In genomic region chr11:52222891-52223290, GRCm38 (mm10) we compare ENCODE assay signal across 12 mouse cellular contexts. TPM values are rescaled to one million over a fixed set of nuclear protein-coding genes. Genes with fewer than 3 reads are reported as not detected.
A peak's percentile ranks its signal among the peaks of the same experiment; 100 is the strongest.
DNase-seq lines count a peak whose midpoint lies in the region; ATAC-seq and TF ChIP-seq lines count a peak whose summit lies in the region.
"Had no signal": no experiment of that assay in that cellular context is flagged by ENCODE, and none has a peak within 500 bp of the region (broad histone marks: within the 10 kb centered on the region; RNA-seq: fewer than 3 reads in every experiment).

No protein-coding gene starts in this region.

- no peaks in the 10 kb centered on the region for H3K27me3 ChIP-seq in spleen, adult 2 months (ENCODE audit: control insufficient read depth, insufficient read depth, low read length)
- H3K27me3 ChIP-seq in liver, embryonic 14.5 days (ENCODE audit: control insufficient read depth, insufficient read depth, low read length) = no peaks in the 10 kb centered on the region; the same call in 1 of the 2 replicates

- no peaks in the 10 kb centered on the region; the same call in 1 of the 2 replicates for H3K4me1 ChIP-seq in spleen, adult 2 months (ENCODE audit: control insufficient read depth, insufficient read depth, insufficient read length)
- H3K4me1 ChIP-seq in liver, embryonic 14.5 days (replicated peaks; ENCODE audit: control insufficient read depth in 2 of 2, insufficient read depth in 2 of 2, low read length in 1 of 2) = no peaks in the 10 kb centered on the region; a peak in 1 of 4 replicates

- no peaks in the 10 kb centered on the region for H3K36me3 ChIP-seq in spleen, adult 2 months (ENCODE audit: control insufficient read depth, insufficient read depth, low read length)
- H3K36me3 ChIP-seq in liver, embryonic 14.5 days (replicated peaks; ENCODE audit: control insufficient read depth, insufficient read depth, low read depth) = no peaks in the 10 kb centered on the region

- 62% methylated on average over 6 of the region's 6 CpGs for WGBS in spleen, adult 2 months
- WGBS in liver, embryonic 14.5 days (ENCODE audit: insufficient replicate concordance) = 50% methylated on average over 6 of the region's 6 CpGs

- peak; percentile 11 to 28 for DNase-seq in cerebellum, postnatal 10 days
- no peak for DNase-seq in cerebellum, postnatal 4 days (ENCODE audit: low spot score in 2 of 2)
- DNase-seq in spleen, adult 2 months (ENCODE audit: low read depth in 1 of 2, low spot score in 2 of 2) = peak; percentile 33 to 43
- no peak for DNase-seq in spleen, adult 18-20 months
- no peak for DNase-seq in liver, embryonic 14.5 days (ENCODE audit: low read depth in 3 of 3, low spot score in 3 of 3)
- DNase-seq in thymus, postnatal 4 days = peak; percentile 63
- no peak for DNase-seq in heart, adult 8-10 months (ENCODE audit: low spot score)
- DNase-seq in left cerebral cortex, postnatal 10 days (ENCODE audit: extremely low spot score in 1 of 2, low spot score in 2 of 2) = no peak

- ATAC-seq in liver, embryonic 14.5 days (ENCODE audit: insufficient read depth) = no peak

- no peak overlapping the region for H3K9ac ChIP-seq in liver, embryonic 14.5 days (replicated peaks)

- intact Hi-C loops in left cerebral cortex, postnatal 10 days (cut with DNase I) = loop anchor here (10.0 kb wide), 3 partner anchors 122 to 408 kb away; no protein-coding TSS in a partner anchor

- no peak overlapping the region for H3K4me2 ChIP-seq in liver, embryonic 14.5 days (ENCODE audit: low read depth)

- peak; percentile 13; the same call in 1 of the 2 replicates for TF ChIP-seq CTCF in spleen, adult 2 months (IDR thresholded peaks at IDR 0.05; ENCODE audit: extremely low read depth, insufficient read depth, insufficient read length, insufficient replicate concordance)
- TF ChIP-seq CTCF in liver, embryonic 14.5 days (IDR thresholded peaks at IDR 0.05; ENCODE audit: low read depth) = peak; percentile 52

- no peak overlapping the region for H3K4me3 ChIP-seq in spleen, adult 2 months (ENCODE audit: extremely low read depth, insufficient read depth, insufficient read length)
- H3K4me3 ChIP-seq in liver, embryonic 14.5 days (ENCODE audit: insufficient read depth in 1 of 2, low read depth in 2 of 2, low read length in 2 of 2) = no peak overlapping the region
- H3K4me3 ChIP-seq: megakaryocyte, embryonic 14.5 days had no signal

- H3K27ac ChIP-seq in spleen, adult 2 months (ENCODE audit: insufficient read depth, low read length) = no peak overlapping the region
- no peak overlapping the region for H3K27ac ChIP-seq in liver, embryonic 14.5 days

- no peak for TF ChIP-seq POLR2A in spleen, adult 2 months (IDR thresholded peaks at IDR 0.05; ENCODE audit: low read depth, low read length)

- no peak for TF ChIP-seq EP300 in liver, embryonic 14.5 days (IDR thresholded peaks at IDR 0.05; ENCODE audit: low read depth)

- H3K9me3 ChIP-seq in liver, embryonic 14.5 days (ENCODE audit: control insufficient read depth, low read length) = no peaks in the 10 kb centered on the region

RNA-seq across cellular contexts. Expression of gene Skp1a, which starts 8.9 kb away (rescaled TPM):
- polyA plus RNA-seq in spleen, adult 2 months (2012; rRNA removed) = 4.5 and 6.3 TPM in 2 replicates
- 32.9 and 55.6 TPM in 2 replicates for polyA plus RNA-seq in liver, embryonic 14.5 days (2012; rRNA removed)
- 281 and 285 TPM in 2 replicates for polyA plus RNA-seq in liver, embryonic 14.5 days (2014; fragmentation: Nextera tagmentation; extraction: Ambion mirVana)
- total RNA-seq in heart, adult 8-10 months (2022) = 100 to 1,000 TPM; 243 to 269 (median 257) TPM
- total RNA-seq in left cerebral cortex, postnatal 10 days (2021) = 100 to 1,000 TPM; 499 to 514 TPM

RNA-seq across cellular contexts. Expression of gene Olfr1371, which starts 9.1 kb away (rescaled TPM):
- not detected in 2 replicates for polyA plus RNA-seq in spleen, adult 2 months (2012; rRNA removed)
- not detected in 2 replicates for polyA plus RNA-seq in liver, embryonic 14.5 days (2012; rRNA removed)
- not detected in 2 replicates for polyA plus RNA-seq in liver, embryonic 14.5 days (2014; fragmentation: Nextera tagmentation; extraction: Ambion mirVana)
- total RNA-seq in heart, adult 8-10 months (2022) = not detected
- not detected for total RNA-seq in left cerebral cortex, postnatal 10 days (2021)
- total RNA-seq: heart, adult 18-20 months had no signal
- polyA plus RNA-seq: embryonic facial prominence, embryonic 14.5 days; large intestine, adult 2 months had no signal

RNA-seq across cellular contexts. Expression of gene Tcf7, which starts 59.9 kb away (rescaled TPM):
- polyA plus RNA-seq in spleen, adult 2 months (2012; rRNA removed) = 139 and 165 TPM in 2 replicates
- 1.3 and 1.6 TPM in 2 replicates for polyA plus RNA-seq in liver, embryonic 14.5 days (2012; rRNA removed)
- polyA plus RNA-seq in liver, embryonic 14.5 days (2014; fragmentation: Nextera tagmentation; extraction: Ambion mirVana) = 1.8 and 2.0 TPM in 2 replicates
- 1 to 10 TPM in 1 of 4 experiments, under 1 TPM in 3; 0.44 to 1.0 (median 0.83) TPM for total RNA-seq in heart, adult 8-10 months (2022)
- 1 to 10 TPM; 6.0 to 6.7 TPM for total RNA-seq in left cerebral cortex, postnatal 10 days (2021)

Comparison
In these comparisons a context has a peak if more than half of its experiments do, and no peak if none do; other contexts are left out.
1. DNase-seq: peak in cerebellum, postnatal 10 days (2 of 2), spleen, adult 2 months (2 of 2) and thymus, postnatal 4 days (single experiment); none in cerebellum, postnatal 4 days (0 of 2), spleen, adult 18-20 months (0 of 2), liver, embryonic 14.5 days (0 of 3), heart, adult 8-10 months (single experiment) and left cerebral cortex, postnatal 10 days (0 of 2).